Mouse (Mus musculus): ENCODE measurements around the gene Cdx2. TPM values are rescaled to one million over a fixed set of nuclear protein-coding genes. Genes with fewer than 3 reads are reported as not detected.

The Cdx2 gene
- total and polyA plus RNA-seq, 3 experiments: not detected

DNA sequence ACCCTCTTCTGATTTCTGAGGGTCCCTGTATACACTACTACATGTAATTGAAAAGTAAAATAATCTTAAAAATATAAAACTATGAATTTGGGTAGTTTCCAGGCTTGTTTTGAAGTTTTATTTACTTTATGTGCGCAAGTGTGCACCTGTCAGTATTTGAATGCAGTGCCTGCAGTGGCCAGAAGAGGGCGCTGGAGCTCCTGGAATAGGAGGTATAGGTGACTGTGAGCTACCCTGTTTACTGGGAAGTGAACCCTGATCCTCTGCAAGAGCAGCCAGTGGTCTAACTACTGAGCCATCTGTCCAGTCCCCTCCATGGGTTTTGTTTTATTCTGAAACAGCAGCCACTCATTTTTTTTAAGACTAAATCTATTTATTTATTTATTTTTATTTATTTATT lies 24.5 kb upstream of the Cdx2 start:
- no peak overlapping the region for H3K27ac ChIP-seq (ENCODE audit: insufficient read depth, low read depth)
- H3K4me2 ChIP-seq (ENCODE audit: insufficient read depth, low read depth, poor library complexity, severe bottlenecking): no peak overlapping the region
- TF ChIP-seq USF2 (conservative IDR thresholded peaks at IDR 0.05; ENCODE audit: low read depth, low read length): no peak
- peak; percentile 63 for TF ChIP-seq ZC3H11A (IDR thresholded peaks at IDR 0.05; ENCODE audit: low read depth, low read length)
- TF ChIP-seq RAD21 (IDR thresholded peaks at IDR 0.05; ENCODE audit: low read depth, low read length): peak; percentile 91
- TF ChIP-seq GABPA (IDR thresholded peaks at IDR 0.05; ENCODE audit: insufficient replicate concordance, low read depth, low read length): no peak
- no peak for TF ChIP-seq E2F4 (IDR thresholded peaks at IDR 0.05; ENCODE audit: insufficient replicate concordance, low read depth, low read length)
- TF ChIP-seq MAX (IDR thresholded peaks at IDR 0.05; ENCODE audit: low read length): no peak
- TF ChIP-seq ELF1 (IDR thresholded peaks at IDR 0.05; ENCODE audit: low read depth, low read length): no peak
- TF ChIP-seq IRF4 (IDR thresholded peaks at IDR 0.05; ENCODE audit: low read depth, low read length): 0 out of 2 replicates have a peak, but pooled peaks have one; percentile 17
- no peak for TF ChIP-seq RCOR1 (conservative IDR thresholded peaks at IDR 0.05; ENCODE audit: low read depth, low read length)
- no peak for TF ChIP-seq NRF1 (IDR thresholded peaks at IDR 0.05; ENCODE audit: low read depth, low read length)
- no peak for TF ChIP-seq ETS1 (conservative IDR thresholded peaks at IDR 0.05; ENCODE audit: low read depth, low read length)
- TF ChIP-seq POLR2A (IDR thresholded peaks at IDR 0.05; ENCODE audit: low read depth, low read length): no peak
- no peak for TF ChIP-seq POLR2AphosphoS2 (IDR thresholded peaks at IDR 0.05; ENCODE audit: low read depth, low read length)
- no peak for TF ChIP-seq MEF2A (IDR thresholded peaks at IDR 0.05; ENCODE audit: borderline replicate concordance, low read depth, low read length)
- TF ChIP-seq SMC3 (IDR thresholded peaks at IDR 0.05; ENCODE audit: low read depth, low read length): peak; percentile 92
- no peak for TF ChIP-seq MXI1 (IDR thresholded peaks at IDR 0.05; ENCODE audit: low read depth, low read length)
- TF ChIP-seq SIN3A (IDR thresholded peaks at IDR 0.05; ENCODE audit: low read length): no peak
- peak; percentile 85 to 89 for TF ChIP-seq CTCF (conservative IDR thresholded peaks at IDR 0.05 in 1 of 2, IDR thresholded peaks at IDR 0.05 in 1 of 2; ENCODE audit: low read depth in 2 of 2, low read length in 2 of 2)
- no peaks in the 10 kb centered on the region for H3K27me3 ChIP-seq (replicated peaks)
- no peak overlapping the region for H3K4me3 ChIP-seq (replicated peaks in 1 of 3; ENCODE audit: low read depth in 2 of 3, low read length in 2 of 3, poor library complexity in 1 of 3)
- DNase-seq (ENCODE audit: extremely low read depth): peak; percentile 81
- no peaks in the 10 kb centered on the region for H3K36me3 ChIP-seq (replicated peaks in 1 of 2; ENCODE audit: control insufficient read depth in 1 of 2, insufficient read depth in 1 of 2, low read length in 1 of 2)
- no peak overlapping the region for H3K9ac ChIP-seq (ENCODE audit: insufficient read depth, low read depth)
- dilution Hi-C loops (cut with MboI; ENCODE audit: extremely low pct_ligation_motif_present, extremely low pct_unique_long_range_greater_than_20kb, low sequenced_read_pairs): no loop called here
- H3K79me2 ChIP-seq (replicated peaks; ENCODE audit: control insufficient read depth, extremely low read depth, insufficient read depth, poor library complexity, severe bottlenecking): no peaks in the 10 kb centered on the region
- H3K4me1 ChIP-seq (ENCODE audit: control insufficient read depth in 1 of 2, insufficient read depth in 2 of 2): peaks cover 0 to 10% of the 10 kb centered on the region in 2 experiments; a peak in 2 of 4 replicates
- no peaks in the 10 kb centered on the region for H3K9me3 ChIP-seq (replicated peaks; ENCODE audit: low read length)
- in situ Hi-C loops (cut with MboI; ENCODE audit: low pct_ligation_motif_present, low pct_unique_long_range_greater_than_20kb, low sequenced_read_pairs): loop anchor here (5.0 to 10.0 kb wide), 2 partner anchors 71 to 513 kb away; partner anchors contain the start of gene Flt3

DNA sequence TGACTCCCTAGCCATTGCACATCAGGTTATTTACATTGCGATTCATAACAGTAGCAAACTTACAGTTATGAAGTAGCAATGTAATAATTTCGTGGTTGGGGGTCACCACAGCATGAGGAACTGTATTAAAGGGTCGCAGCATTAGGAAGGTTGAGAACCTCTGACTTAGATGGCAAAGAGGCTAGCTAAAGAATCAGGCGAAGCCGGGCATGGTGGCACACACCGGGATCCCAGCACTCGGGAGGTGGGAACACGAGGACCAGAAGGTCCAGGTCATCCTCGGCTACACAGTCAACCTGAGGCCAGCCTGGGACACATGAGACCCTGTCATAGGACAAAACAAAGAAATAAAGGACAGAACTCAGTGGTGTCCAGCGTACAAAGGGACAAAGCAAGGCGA lies 22.9 kb upstream of the Cdx2 start:
- DNase-seq (ENCODE audit: extremely low read depth): no peak
- TF ChIP-seq E2F4 (IDR thresholded peaks at IDR 0.05; ENCODE audit: insufficient replicate concordance, low read depth, low read length) (no peak), MAFK (IDR thresholded peaks at IDR 0.05; ENCODE audit: insufficient replicate concordance, low read length) (no peak), MXI1 (IDR thresholded peaks at IDR 0.05; ENCODE audit: low read depth, low read length) (no peak), RAD21 (IDR thresholded peaks at IDR 0.05; ENCODE audit: low read depth, low read length) (no peak), IRF4 (IDR thresholded peaks at IDR 0.05; ENCODE audit: low read depth, low read length) (no peak), SMC3 (IDR thresholded peaks at IDR 0.05; ENCODE audit: low read depth, low read length) (no peak), ZC3H11A (IDR thresholded peaks at IDR 0.05; ENCODE audit: low read depth, low read length) (no peak), SIN3A (IDR thresholded peaks at IDR 0.05; ENCODE audit: low read length) (no peak), USF2 (conservative IDR thresholded peaks at IDR 0.05; ENCODE audit: low read depth, low read length) (no peak), MAX (IDR thresholded peaks at IDR 0.05; ENCODE audit: low read length) (no peak)
- dilution Hi-C loops (cut with MboI; ENCODE audit: extremely low pct_ligation_motif_present, extremely low pct_unique_long_range_greater_than_20kb, low sequenced_read_pairs): no loop called here
- Histone ChIP-seq H3K9ac (ENCODE audit: insufficient read depth, low read depth) (no peak overlapping the region), H3K4me2 (ENCODE audit: insufficient read depth, low read depth, poor library complexity, severe bottlenecking) (no peak overlapping the region), H3K79me2 (replicated peaks; ENCODE audit: control insufficient read depth, extremely low read depth, insufficient read depth, poor library complexity, severe bottlenecking) (no peaks in the 10 kb centered on the region), H3K36me3 (replicated peaks in 1 of 2; ENCODE audit: control insufficient read depth in 1 of 2, insufficient read depth in 1 of 2, low read length in 1 of 2) (no peaks in the 10 kb centered on the region), H3K27me3 (replicated peaks) (no peaks in the 10 kb centered on the region), H3K4me1 (ENCODE audit: control insufficient read depth in 1 of 2, insufficient read depth in 2 of 2) (peaks cover 0 to 10% of the 10 kb centered on the region in 2 experiments; a peak in 2 of 4 replicates), H3K27ac (ENCODE audit: insufficient read depth, low read depth) (no peak overlapping the region), H3K9me3 (replicated peaks; ENCODE audit: low read length) (no peaks in the 10 kb centered on the region), H3K4me3 (replicated peaks in 1 of 3; ENCODE audit: low read depth in 2 of 3, low read length in 2 of 3, poor library complexity in 1 of 3) (no peak overlapping the region)
- in situ Hi-C loops (cut with MboI; ENCODE audit: low pct_ligation_motif_present, low pct_unique_long_range_greater_than_20kb, low sequenced_read_pairs): loop anchor here (5.0 to 10.0 kb wide), 2 partner anchors 72 to 515 kb away; partner anchors contain the start of gene Flt3
